Mouse (Mus musculus): ENCODE data around the gene Sdf2l1. TPM values are rescaled to one million over a fixed set of nuclear protein-coding genes. Genes with fewer than 3 reads are reported as not detected.

Gene Sdf2l1
- polyA plus RNA-seq, 2 experiments = 22.4 to 41.0 TPM

DNA sequence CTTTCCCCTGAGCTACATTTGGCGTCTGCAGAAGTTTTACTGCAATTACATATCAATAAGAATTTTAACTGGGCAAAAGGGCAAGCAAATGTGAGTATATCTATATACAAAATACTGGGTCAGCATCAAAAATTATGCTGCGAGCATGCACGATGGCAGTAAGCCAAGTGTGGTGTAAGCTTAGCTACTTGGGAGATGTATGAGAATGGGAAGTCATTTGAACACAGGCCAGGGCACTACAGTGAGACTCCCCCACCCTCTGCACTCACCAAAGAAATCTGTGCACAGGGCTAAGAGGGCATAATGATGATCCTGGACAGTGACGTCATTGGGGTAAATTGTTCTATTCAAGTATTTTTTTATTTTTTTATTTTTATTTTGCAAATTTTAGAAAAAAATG is 27.6 kb downstream of the Sdf2l1 start:
- WGBS (ENCODE audit: insufficient replicate concordance) = 80% methylated on average over 4 of the region's 4 CpGs
- TF ChIP-seq EP300 (IDR thresholded peaks at IDR 0.05; ENCODE audit: low read depth) (no peak), CTCF (IDR thresholded peaks at IDR 0.05; ENCODE audit: low read depth) (no peak)
- ATAC-seq (ENCODE audit: insufficient read depth) = no peak

DNA sequence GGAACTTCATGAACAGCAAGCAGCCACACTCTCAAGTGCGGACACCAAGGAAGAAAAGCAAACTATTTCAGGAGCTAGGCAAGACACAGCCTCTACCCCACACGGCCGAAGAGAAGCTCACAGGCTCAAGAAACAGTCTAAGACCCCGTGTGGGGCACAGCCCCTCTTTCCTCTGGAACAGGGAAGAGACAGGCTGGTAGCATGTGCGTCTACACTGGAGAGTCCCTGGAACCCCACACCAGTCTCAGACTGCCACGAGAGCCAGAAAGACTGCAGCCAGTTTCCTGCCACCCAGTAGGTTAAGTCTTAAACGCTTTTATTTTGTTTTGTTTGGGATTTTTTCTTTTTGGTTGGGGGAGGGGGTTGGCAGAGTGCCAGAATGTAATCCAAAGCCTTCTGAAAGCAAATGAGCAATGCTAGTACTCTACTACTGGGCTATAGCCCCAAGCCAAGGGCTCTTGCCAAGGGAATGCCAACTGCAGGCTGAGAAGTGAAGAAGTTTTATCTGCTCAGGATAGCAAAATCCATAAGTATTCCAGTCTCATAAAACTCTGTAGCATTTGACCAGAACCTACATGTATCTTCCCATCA is 29.5 kb downstream of the Sdf2l1 start:
- no peak overlapping the region for H3K4me2 ChIP-seq (ENCODE audit: low read depth)
- WGBS (ENCODE audit: insufficient replicate concordance) = 74% methylated on average over 7 of the region's 7 CpGs
- DNase-seq (ENCODE audit: low read depth in 3 of 3, low spot score in 3 of 3) (no peak), ATAC-seq (ENCODE audit: insufficient read depth) (no peak)
- no peaks in the 10 kb centered on the region for H3K27me3 ChIP-seq (ENCODE audit: control insufficient read depth, insufficient read depth, low read length)
- H3K27ac ChIP-seq = no peak overlapping the region
- H3K4me3 ChIP-seq (ENCODE audit: insufficient read depth in 1 of 2, low read depth in 2 of 2, low read length in 2 of 2) = no peak overlapping the region
- H3K9me3 ChIP-seq (ENCODE audit: control insufficient read depth, low read length) = no peaks in the 10 kb centered on the region
- TF ChIP-seq CTCF (IDR thresholded peaks at IDR 0.05; ENCODE audit: low read depth) (no peak), EP300 (IDR thresholded peaks at IDR 0.05; ENCODE audit: low read depth) (no peak)
- H3K36me3 ChIP-seq (replicated peaks; ENCODE audit: control insufficient read depth, insufficient read depth, low read depth) = peaks cover 46% of the 10 kb centered on the region
- H3K4me1 ChIP-seq (replicated peaks; ENCODE audit: control insufficient read depth in 2 of 2, insufficient read depth in 2 of 2, low read length in 1 of 2) = no peaks in the 10 kb centered on the region
- no peak overlapping the region for H3K9ac ChIP-seq (replicated peaks)

More for the DNA sequence above, 27.6 kb downstream of the Sdf2l1 start:
- peaks cover 44% of the 10 kb centered on the region for H3K36me3 ChIP-seq (replicated peaks; ENCODE audit: control insufficient read depth, insufficient read depth, low read depth)
- H3K27me3 ChIP-seq (ENCODE audit: control insufficient read depth, insufficient read depth, low read length) = no peaks in the 10 kb centered on the region
- no peaks in the 10 kb centered on the region for H3K9me3 ChIP-seq (ENCODE audit: control insufficient read depth, low read length)
- no peak for DNase-seq (ENCODE audit: low read depth in 3 of 3, low spot score in 3 of 3)
- no peak overlapping the region for H3K27ac ChIP-seq
- H3K9ac ChIP-seq (replicated peaks) = no peak overlapping the region
- no peak overlapping the region for H3K4me3 ChIP-seq (ENCODE audit: insufficient read depth in 1 of 2, low read depth in 2 of 2, low read length in 2 of 2)
- H3K4me1 ChIP-seq (replicated peaks; ENCODE audit: control insufficient read depth in 2 of 2, insufficient read depth in 2 of 2, low read length in 1 of 2) = no peaks in the 10 kb centered on the region
- H3K4me2 ChIP-seq (ENCODE audit: low read depth) = no peak overlapping the region

DNA sequence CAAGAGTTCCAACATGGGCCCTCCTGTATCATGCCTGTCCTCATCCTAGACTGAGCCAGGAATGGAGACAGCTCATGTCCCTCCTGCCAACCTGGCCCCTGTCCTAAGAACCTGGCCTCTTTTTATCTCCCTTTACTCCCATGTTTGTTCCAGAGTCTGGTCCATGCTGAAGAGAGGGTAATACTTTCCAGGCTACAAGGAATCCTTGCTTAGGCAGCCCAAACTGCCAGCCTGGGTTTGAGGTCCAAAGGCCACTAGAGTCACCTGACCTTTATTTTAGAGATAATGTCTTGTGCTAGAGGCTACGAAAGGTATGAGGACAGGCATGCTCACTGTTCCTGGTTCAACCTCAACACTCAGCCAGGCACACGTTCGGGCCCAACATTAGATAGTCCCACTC is 35.2 kb downstream of the Sdf2l1 start:
- WGBS (ENCODE audit: insufficient replicate concordance) = 77% methylated on average over 3 of the region's 3 CpGs
- no peak for ATAC-seq (ENCODE audit: insufficient read depth)

DNA sequence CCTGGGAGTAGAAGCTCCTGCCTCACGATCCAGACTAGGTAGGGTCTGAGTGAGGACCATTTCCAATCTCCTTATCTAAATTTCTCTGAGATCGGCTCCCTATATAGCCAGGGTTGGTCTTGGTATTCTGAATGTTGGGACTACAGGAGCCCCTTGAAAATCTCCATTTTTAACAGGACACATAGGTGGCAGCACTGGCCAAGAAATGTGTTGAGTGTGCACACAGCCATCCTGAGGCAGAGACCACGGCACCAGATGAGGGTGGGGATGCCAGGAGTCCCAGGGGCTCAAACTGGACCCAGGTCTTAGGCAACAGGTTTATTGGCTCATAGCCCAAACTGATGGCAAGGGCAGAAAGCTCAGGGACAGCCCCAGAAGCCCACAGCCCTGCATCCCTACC is 43.8 kb downstream of the Sdf2l1 start:
- H3K4me2 ChIP-seq (ENCODE audit: low read depth) = no peak overlapping the region
- peaks cover 22% of the 10 kb centered on the region for H3K36me3 ChIP-seq (replicated peaks; ENCODE audit: control insufficient read depth, insufficient read depth, low read depth)
- H3K27me3 ChIP-seq (ENCODE audit: control insufficient read depth, insufficient read depth, low read length) = no peaks in the 10 kb centered on the region
- ATAC-seq (ENCODE audit: insufficient read depth) (no peak), DNase-seq (ENCODE audit: low read depth in 3 of 3, low spot score in 3 of 3) (no peak)
- no peak for TF ChIP-seq CTCF (IDR thresholded peaks at IDR 0.05; ENCODE audit: low read depth)
- no peak for TF ChIP-seq EP300 (IDR thresholded peaks at IDR 0.05; ENCODE audit: low read depth)
- 73% methylated on average over 3 of the region's 3 CpGs for WGBS (ENCODE audit: insufficient replicate concordance)
- no peaks in the 10 kb centered on the region for H3K4me1 ChIP-seq (replicated peaks; ENCODE audit: control insufficient read depth in 2 of 2, insufficient read depth in 2 of 2, low read length in 1 of 2)
- no peaks in the 10 kb centered on the region for H3K9me3 ChIP-seq (ENCODE audit: control insufficient read depth, low read length)
- no peak overlapping the region for H3K27ac ChIP-seq
- no peak overlapping the region for H3K9ac ChIP-seq (replicated peaks)
- H3K4me3 ChIP-seq (ENCODE audit: insufficient read depth in 1 of 2, low read depth in 2 of 2, low read length in 2 of 2) = no peak overlapping the region

More for the DNA sequence above, 35.2 kb downstream of the Sdf2l1 start:
- H3K4me1 ChIP-seq (replicated peaks; ENCODE audit: control insufficient read depth in 2 of 2, insufficient read depth in 2 of 2, low read length in 1 of 2) = no peaks in the 10 kb centered on the region
- peaks cover 52% of the 10 kb centered on the region for H3K36me3 ChIP-seq (replicated peaks; ENCODE audit: control insufficient read depth, insufficient read depth, low read depth)
- H3K27ac ChIP-seq = no peak overlapping the region
- TF ChIP-seq EP300 (IDR thresholded peaks at IDR 0.05; ENCODE audit: low read depth) (no peak), CTCF (IDR thresholded peaks at IDR 0.05; ENCODE audit: low read depth) (no peak)
- H3K27me3 ChIP-seq (ENCODE audit: control insufficient read depth, insufficient read depth, low read length) = no peaks in the 10 kb centered on the region
- H3K9ac ChIP-seq (replicated peaks) = no peak overlapping the region
- no peak overlapping the region for H3K4me3 ChIP-seq (ENCODE audit: insufficient read depth in 1 of 2, low read depth in 2 of 2, low read length in 2 of 2)
- no peak for DNase-seq (ENCODE audit: low read depth in 3 of 3, low spot score in 3 of 3)
- no peaks in the 10 kb centered on the region for H3K9me3 ChIP-seq (ENCODE audit: control insufficient read depth, low read length)
- H3K4me2 ChIP-seq (ENCODE audit: low read depth) = no peak overlapping the region

DNA sequence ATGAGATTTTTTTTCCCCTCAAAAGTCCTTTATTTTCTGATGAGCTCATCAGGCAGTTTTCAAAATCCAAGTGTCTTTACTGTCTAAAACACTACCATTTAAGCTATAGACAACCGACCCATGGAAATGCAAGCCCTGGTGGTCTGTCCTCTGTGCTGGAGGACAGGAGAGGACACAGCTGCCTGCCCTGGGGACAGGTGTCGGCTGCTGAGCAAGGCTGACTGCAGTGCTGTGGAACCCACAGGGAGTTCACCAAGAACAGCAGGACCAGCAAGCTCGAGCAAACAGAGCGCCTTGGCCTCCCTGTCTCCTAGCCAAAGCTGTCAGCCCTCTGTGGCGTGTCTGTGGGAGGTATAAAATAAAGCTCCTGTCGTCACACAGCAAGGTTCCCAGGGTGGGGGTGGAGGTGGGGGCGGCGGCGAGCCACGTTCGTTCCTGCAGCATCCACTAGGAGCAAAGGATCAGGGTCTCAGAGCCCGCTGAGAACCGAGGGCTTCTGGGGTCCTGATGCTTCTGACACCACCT is 45.5 kb downstream of the Sdf2l1 start:
- DNase-seq (ENCODE audit: low read depth in 3 of 3, low spot score in 3 of 3) = no peak
- Histone ChIP-seq H3K36me3 (replicated peaks; ENCODE audit: control insufficient read depth, insufficient read depth, low read depth) (peaks cover 22% of the 10 kb centered on the region), H3K9ac (replicated peaks) (no peak overlapping the region), H3K27ac (no peak overlapping the region), H3K9me3 (ENCODE audit: control insufficient read depth, low read length) (no peaks in the 10 kb centered on the region), H3K27me3 (ENCODE audit: control insufficient read depth, insufficient read depth, low read length) (no peaks in the 10 kb centered on the region), H3K4me3 (ENCODE audit: insufficient read depth in 1 of 2, low read depth in 2 of 2, low read length in 2 of 2) (no peak overlapping the region), H3K4me1 (replicated peaks; ENCODE audit: control insufficient read depth in 2 of 2, insufficient read depth in 2 of 2, low read length in 1 of 2) (no peaks in the 10 kb centered on the region), H3K4me2 (ENCODE audit: low read depth) (no peak overlapping the region)
- TF ChIP-seq CTCF (IDR thresholded peaks at IDR 0.05; ENCODE audit: low read depth) = no peak
- TF ChIP-seq EP300 (IDR thresholded peaks at IDR 0.05; ENCODE audit: low read depth) = no peak
- 85% methylated on average over 13 of the region's 13 CpGs for WGBS (ENCODE audit: insufficient replicate concordance)
- ATAC-seq (ENCODE audit: insufficient read depth) = no peak
